Mouse (Mus musculus): ENCODE measurements around the gene Mrps7. TPM values are rescaled to one million over a fixed set of nuclear protein-coding genes. Genes with fewer than 3 reads are reported as not detected.
A peak's percentile ranks its signal among the peaks of the same experiment; 100 is the strongest.

The Mrps7 gene
- total RNA-seq, 2 experiments from 2014 or later: 67.0 to 69.9 TPM

- DNase-seq: no peak
- intact Hi-C loops (cut with DNase I): no loop called here
Measured at GRCm38 (mm10) chr11:115626824-115627616, 23.3 kb downstream of the Mrps7 start.

DNA sequence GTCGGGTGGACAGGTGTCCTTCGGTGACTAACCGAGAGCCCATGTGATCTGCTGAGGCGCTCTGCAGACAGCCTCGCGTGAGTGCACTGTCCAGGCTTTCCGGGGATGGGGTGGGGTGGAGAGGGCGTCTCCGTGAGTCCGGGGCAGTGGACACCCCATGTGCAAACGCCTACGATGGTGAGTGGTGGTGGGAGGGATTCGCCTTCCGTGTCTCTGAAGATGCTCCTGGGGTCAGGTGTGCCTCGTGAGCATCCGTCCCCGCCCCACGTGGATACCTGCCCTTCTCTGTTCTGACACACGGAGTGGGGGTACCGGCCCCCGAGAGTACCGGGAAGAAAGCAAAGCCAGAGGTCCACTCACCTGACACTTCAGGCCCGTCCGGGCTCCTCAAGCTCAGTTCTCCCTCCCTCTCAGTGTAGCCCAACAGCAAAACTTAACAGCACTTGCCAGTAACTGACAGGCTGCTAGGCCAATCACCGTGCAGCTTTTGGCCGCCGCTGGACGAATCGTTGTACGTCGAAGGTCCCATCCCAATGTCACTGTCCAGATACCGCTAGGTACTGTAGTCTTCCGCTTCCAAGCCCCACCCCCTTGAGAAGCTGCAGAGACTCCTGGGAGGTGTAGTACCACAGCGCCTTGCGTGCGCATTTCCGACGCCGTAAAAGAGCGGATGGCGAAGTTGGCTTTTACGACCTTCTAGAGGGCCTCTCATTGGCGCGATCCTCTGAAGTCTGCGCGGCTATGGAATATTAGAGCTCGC lies 24.2 kb downstream of the Mrps7 start, which contains the start of gene Slc25a19:
Gene Slc25a19 (minus strand): TSS at position 591 of the 760 bp plus-strand sequence.
- intact Hi-C loops (cut with DNase I): no loop called here
- peak; percentile 98 for DNase-seq

DNA sequence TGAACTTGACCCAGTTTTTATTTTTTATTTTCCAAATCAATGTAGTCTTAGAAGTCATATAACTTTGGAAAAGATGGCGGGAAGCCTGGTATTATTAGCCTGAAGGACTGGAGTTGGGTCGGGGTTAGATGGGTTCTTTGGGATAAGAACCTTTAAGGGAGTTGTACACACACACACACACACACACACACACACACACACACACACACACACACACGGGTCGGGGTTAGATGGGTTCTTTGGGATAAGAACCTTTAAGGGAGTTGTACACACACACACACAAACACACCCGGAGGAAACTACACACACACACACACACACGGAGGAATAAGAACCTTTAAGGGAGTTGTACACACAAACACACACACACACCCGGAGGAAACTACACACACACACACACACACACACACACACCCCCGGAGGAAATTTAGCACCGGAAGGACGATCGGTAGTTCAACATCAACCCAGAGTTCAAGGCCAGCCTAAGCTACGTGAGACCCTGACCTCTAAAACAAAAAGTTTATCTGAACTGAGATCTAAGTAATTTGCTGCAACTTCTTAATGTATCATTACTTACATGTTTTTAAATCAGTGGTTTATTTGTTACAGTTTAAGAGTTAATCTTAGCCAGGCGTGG lies 24.9 kb downstream of the Mrps7 start:
- DNase-seq: no peak
- intact Hi-C loops (cut with DNase I): no loop called here

DNA sequence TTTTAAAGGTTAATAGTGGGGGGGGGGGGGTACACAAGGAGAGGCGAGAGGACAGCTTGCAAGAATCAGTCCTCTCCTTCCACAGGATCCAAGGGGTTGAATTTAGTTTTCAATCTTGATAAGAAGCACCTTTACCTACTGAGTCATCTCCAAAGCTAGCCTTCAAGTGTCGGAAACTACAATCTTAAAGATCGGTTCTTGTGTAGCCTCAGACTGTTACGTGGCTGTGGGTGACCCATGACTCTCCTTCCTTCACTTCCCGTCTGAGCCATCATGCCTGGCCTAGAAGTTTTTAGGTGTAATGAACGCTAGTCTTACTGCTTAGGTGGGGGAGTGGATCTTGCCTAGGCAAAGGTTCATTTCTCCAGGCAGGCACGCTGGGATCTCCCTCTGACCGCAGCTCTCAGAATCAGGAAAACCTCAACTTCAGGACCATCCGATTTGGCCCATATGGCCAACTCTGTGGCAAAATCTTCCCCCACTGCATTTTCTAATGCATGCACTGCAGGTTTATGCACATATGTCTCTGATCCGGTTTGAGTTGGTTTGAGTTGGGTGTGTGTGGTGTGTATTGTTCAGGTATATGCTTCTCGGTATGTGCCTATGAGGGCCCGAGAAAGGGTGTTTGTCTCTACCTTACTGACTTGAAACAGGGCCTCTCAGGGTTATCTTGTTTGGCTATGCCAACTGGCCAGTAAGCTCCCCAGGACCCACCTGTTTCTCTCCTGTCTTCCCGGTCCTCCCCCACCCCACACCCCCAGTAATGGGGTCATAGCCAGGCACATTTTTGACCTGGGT lies 26.2 kb downstream of the Mrps7 start:
- intact Hi-C loops (cut with DNase I): no loop called here
- no peak for DNase-seq

GRCm38 (mm10) chr11:115630532-115631504 lies 27.1 kb downstream of the Mrps7 start:
- intact Hi-C loops (cut with DNase I): no loop called here

GRCm38 (mm10) chr11:115631505-115631890 lies 27.8 kb downstream of the Mrps7 start:
- DNase-seq: peak; percentile 40 to 65
- intact Hi-C loops (cut with DNase I): no loop called here

More at GRCm38 (mm10) chr11:115630532-115631504, 27.1 kb downstream of the Mrps7 start:
- peak in 1 of 2 experiments; percentile 38 for DNase-seq

DNA sequence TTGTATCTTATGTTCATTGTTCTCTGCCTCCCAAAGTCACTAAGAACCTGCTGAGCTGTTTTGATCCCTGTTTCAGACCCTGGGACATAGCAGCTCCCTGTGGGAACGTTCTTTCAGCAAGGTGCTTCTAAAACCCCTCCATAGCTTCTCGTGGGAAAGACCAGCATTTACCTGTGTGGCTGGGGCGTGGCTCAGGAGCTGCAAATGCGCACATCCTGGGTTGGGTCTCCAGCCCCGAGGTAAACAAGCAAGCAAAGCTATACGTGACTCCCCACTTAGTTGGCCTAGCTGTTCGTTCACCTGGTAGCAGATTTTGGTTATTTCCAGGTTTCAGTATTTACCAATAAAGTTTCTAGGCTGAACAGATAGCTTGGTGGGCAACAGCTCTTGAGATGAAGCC lies 28.5 kb downstream of the Mrps7 start:
- intact Hi-C loops (cut with DNase I): no loop called here

DNA sequence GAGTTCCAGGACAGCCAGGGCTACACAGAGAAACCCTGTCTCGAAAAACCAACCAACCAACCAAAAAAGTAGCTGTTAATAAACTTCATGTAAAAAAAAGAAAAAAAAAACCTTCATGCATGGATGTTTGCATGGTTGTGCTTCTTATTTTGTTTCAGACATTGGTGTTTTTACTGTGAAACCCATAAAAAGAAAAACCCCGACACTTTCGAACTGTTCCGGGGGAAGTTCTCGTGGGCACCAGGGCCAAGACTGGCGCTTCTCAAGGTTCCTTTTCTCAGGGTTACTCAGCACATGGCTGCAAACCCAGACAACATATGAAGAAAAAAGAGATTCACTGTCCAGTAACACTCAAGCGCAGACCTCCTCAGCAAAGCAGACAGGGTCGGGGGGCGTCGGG lies 29.1 kb downstream of the Mrps7 start:
- no peak for DNase-seq
- intact Hi-C loops (cut with DNase I): no loop called here

More for the DNA sequence above, 28.5 kb downstream of the Mrps7 start:
- no peak for DNase-seq

- no peak for DNase-seq
- intact Hi-C loops (cut with DNase I): no loop called here
Measured at GRCm38 (mm10) chr11:115634109-115634508, 30.4 kb downstream of the Mrps7 start.

DNA sequence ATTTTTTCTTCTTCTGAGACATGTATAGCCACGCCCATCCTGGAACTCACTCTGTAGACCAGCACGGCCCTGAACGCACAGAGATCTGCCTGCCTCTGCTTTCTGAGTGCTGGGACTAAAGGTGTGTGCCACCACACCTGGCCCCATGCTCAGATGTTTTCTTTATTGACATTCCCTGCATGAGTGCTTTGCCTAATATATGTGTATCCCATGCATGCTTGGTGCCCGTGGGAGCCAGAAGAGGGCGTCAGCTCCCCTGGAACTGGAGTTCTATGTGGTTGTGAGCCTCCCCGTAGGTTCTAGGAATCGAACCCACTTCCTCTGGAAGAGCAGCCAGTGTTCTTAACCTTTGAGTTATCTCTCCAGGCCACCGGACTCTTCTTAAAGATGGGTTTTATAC lies 31.3 kb downstream of the Mrps7 start:
- intact Hi-C loops (cut with DNase I): no loop called here
- DNase-seq: no peak

GRCm38 (mm10) chr11:115635484-115635883 lies 31.8 kb downstream of the Mrps7 start:
- intact Hi-C loops (cut with DNase I): no loop called here
- no peak for DNase-seq

GRCm38 (mm10) chr11:115636960-115637359 lies 33.2 kb downstream of the Mrps7 start:
- intact Hi-C loops (cut with DNase I): no loop called here
- no peak for DNase-seq

DNA sequence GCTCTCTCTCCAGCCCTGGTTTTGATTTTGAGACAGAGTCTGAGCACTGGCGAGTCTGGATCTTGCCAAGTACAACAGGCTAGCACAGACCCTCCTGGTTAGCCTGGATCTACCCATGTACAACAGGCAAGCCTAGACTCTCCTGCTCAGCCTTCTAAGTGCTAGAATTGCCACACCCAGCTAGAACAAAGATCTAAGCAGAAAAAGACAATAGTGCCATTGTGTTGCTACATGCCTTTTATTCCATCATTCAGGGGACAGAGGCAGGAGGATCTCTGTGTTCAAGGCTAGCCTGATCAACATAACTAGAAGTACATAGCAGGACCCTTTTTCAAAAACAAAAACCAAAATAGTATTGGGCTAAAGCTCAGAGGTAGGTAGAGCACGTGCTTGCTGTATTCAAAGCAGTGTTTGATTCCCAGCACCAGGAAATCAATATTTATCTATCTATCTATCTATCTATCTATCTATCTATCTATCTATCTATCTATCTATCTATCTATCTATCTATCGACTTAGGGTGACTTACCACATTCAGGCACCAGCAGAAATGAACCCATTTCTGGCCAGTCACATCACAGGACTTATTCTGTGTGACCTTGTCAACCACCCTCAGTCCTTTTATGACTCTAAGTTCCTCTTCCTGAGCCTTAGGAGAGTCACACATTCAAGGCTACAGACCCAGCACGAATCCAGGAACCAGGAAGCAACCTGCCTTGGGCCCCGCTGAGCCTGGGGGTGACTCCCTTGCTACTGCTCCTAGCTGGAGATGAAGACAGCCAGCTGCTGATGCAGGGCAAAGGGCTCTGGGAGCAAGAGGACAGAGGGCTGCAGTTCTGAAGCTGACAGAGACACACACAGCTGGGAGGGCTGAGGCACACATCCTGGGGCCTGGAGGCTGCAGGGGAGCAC lies 35.0 kb downstream of the Mrps7 start:
- DNase-seq: no peak
- intact Hi-C loops (cut with DNase I): no loop called here

DNA sequence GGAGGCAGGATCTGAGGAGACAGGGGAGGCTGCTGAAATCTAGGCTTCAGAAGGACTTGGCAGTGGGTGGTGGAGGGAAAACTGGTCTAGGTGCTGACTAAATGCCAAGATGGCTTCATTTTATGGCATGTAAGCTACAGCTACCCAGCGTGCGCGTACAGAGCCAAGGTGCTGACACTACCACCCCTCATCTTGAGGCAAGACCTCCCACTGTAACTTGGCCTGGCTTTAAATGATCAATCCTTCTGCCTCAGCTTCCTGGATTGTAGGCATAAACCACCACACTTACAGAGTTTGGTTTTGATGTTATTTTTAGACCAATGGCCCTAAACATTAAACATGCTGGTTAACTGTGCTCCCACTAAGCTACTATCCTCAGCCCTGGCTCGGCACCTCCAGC lies 35.8 kb downstream of the Mrps7 start:
- intact Hi-C loops (cut with DNase I): no loop called here

GRCm38 (mm10) chr11:115640311-115640828 lies 36.6 kb downstream of the Mrps7 start:
- intact Hi-C loops (cut with DNase I): no loop called here
- no peak for DNase-seq

More for the DNA sequence above, 35.8 kb downstream of the Mrps7 start:
- DNase-seq: no peak

DNA sequence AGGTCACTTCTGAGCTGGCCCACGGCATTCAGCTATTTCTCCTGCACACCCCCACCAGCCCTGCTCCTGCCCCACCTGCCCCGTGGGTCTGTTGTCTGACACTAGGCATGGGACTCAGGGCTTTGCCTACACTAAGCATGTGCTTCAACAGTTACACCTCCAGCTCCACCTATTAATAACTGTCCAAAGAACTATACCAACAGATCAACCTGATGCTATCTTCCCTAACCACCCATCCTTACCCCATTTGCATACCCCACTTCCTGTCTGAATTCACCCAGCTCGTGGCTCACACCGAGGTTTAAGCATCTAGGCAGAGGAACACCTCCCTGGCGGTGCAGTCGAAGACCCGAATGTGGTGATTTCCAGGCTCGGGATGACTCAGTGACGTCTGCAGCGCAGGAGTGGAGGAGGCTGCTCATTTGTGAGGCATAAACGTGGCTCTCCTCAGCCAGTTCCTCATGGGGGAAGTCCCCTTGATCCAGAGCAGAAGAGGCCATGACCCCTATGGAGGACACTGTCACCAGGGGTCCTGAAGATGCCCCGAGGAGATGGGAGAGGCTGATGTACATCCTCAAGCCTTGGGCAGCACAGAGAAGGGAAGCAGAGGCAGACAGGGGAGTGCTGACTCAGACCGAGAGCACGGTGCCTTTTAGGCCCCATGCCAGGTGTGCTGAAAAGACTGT lies 37.4 kb downstream of the Mrps7 start:
- intact Hi-C loops (cut with DNase I): no loop called here
- DNase-seq: no peak

GRCm38 (mm10) chr11:115641664-115642036 lies 37.9 kb downstream of the Mrps7 start:
- intact Hi-C loops (cut with DNase I): no loop called here
- DNase-seq: no peak

Measured in heart, postnatal 14 days (tissue).